ENCODE assay signal across 12 mouse cellular contexts in the genomic region with DNA sequence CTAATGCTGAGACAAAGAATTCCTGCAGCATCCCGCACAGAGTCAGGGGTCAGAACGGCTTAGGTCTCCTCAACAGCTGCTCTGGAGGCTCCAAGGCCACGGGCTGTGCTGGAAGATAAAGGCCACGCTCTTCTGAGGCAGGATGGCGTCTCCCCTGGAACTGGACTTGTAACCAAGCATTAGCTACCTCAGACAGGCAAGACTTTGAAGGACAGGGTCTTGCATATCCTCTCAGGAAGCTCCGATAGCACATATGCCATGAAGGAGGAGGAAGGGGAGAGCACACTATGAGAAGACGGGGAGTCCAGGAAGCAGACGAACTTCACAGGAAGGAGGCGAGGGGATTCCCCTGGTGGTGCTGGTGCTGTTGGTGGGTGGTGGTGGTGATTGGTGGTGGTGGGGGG. TPM values are rescaled to one million over a fixed set of nuclear protein-coding genes. Genes with fewer than 3 reads are reported as not detected.
A peak's percentile ranks its signal among the peaks of the same experiment; 100 is the strongest.
DNase-seq lines count a peak whose midpoint lies in the region; ATAC-seq lines count a peak whose summit lies in the region.
"Not testable (repeated sequence)": the region's sequence is repeated elsewhere in the genome, so short reads cannot be mapped to it uniquely, and the experiment has no call there.
"Had no signal": no experiment of that assay in that cellular context is flagged by ENCODE, and none has a peak within 500 bp of the region (broad histone marks: within the 10 kb centered on the region; RNA-seq: fewer than 3 reads in every experiment).

No protein-coding gene starts in this region.

- H3K4me3 ChIP-seq in brown adipose tissue, adult 24 weeks (ENCODE audit: insufficient read depth, low read depth, low read length); heart, embryonic 10.5 days; liver, embryonic 11.5 days (ENCODE audit: low read depth, low read length); liver, embryonic 15.5 days (replicated peaks); lung, embryonic 16.5 days (ENCODE audit: low read length): not testable (repeated sequence)

- H3K4me2 ChIP-seq in liver, embryonic 11.5 days; liver, embryonic 15.5 days; lung, embryonic 16.5 days (ENCODE audit: low read depth, low read length): not testable (repeated sequence)

- H3K27ac ChIP-seq in brown adipose tissue, adult 24 weeks (replicated peaks; ENCODE audit: low read depth, low read length): peak overlapping the region; percentile 79
- H3K27ac ChIP-seq in heart, embryonic 10.5 days: peak overlapping the region; percentile 44; the same call in 1 of the 2 replicates
- H3K27ac ChIP-seq in liver, embryonic 11.5 days (ENCODE audit: low read depth, low read length); liver, embryonic 15.5 days (replicated peaks); lung, embryonic 16.5 days (ENCODE audit: low read length): not testable (repeated sequence)

- not testable (repeated sequence) for H3K9ac ChIP-seq in liver, embryonic 11.5 days (ENCODE audit: low read depth, low read length); liver, embryonic 15.5 days; lung, embryonic 16.5 days (ENCODE audit: low read length)

- H3K27me3 ChIP-seq in heart, embryonic 10.5 days (ENCODE audit: insufficient read depth, poor library complexity, severe bottlenecking); liver, embryonic 11.5 days (replicated peaks; ENCODE audit: control insufficient read depth, insufficient read depth, low read length); liver, embryonic 15.5 days; lung, embryonic 16.5 days (ENCODE audit: control insufficient read depth, insufficient read depth, low read depth, low read length): not testable (repeated sequence)

- not testable (repeated sequence) for H3K36me3 ChIP-seq in heart, embryonic 10.5 days; liver, embryonic 11.5 days (ENCODE audit: control insufficient read depth, insufficient read depth, low read length); liver, embryonic 15.5 days (replicated peaks); lung, embryonic 16.5 days (ENCODE audit: control insufficient read depth, insufficient read depth, low read length)

- peak; percentile 4 to 48; a peak in 1 of 4 replicates for ATAC-seq in hematopoietic stem cell, adult 5-6 weeks (replicated peaks in 1 of 2; ENCODE audit: insufficient read depth in 1 of 2, low FRiP score in 2 of 2, low TSS enrichment in 1 of 2, low read depth in 1 of 2, poor library complexity in 2 of 2, severe bottlenecking in 2 of 2)
- ATAC-seq in liver, embryonic 11.5 days (replicated peaks; ENCODE audit: low FRiP score): peak; percentile 23; the same call in 1 of the 2 replicates
- ATAC-seq in liver, embryonic 15.5 days (ENCODE audit: insufficient read depth): peak; percentile 52; the same call in 1 of the 2 replicates
- peak; percentile 66 for ATAC-seq in lung, embryonic 16.5 days (ENCODE audit: low read depth)

- peaks cover 28% of the 10 kb centered on the region for H3K4me1 ChIP-seq in brown adipose tissue, adult 24 weeks (ENCODE audit: control insufficient read depth, insufficient read depth, insufficient read length, low read length)
- peaks cover 17% of the 10 kb centered on the region for H3K4me1 ChIP-seq in heart, embryonic 10.5 days
- not testable (repeated sequence) for H3K4me1 ChIP-seq in liver, embryonic 11.5 days (replicated peaks; ENCODE audit: control insufficient read depth, insufficient read depth, low read length); liver, embryonic 15.5 days (replicated peaks); lung, embryonic 16.5 days (replicated peaks; ENCODE audit: control insufficient read depth, insufficient read depth, low read length)

- WGBS in heart, embryonic 10.5 days: 24% methylated on average over 9 of the region's 9 CpGs
- WGBS in liver, embryonic 11.5 days: 37% methylated on average over 8 of the region's 9 CpGs
- 27% methylated on average over 9 of the region's 9 CpGs for WGBS in liver, embryonic 15.5 days (ENCODE audit: insufficient replicate concordance)
- whole genome bisulfite sequencing in lung, embryonic 16.5 days: 45% methylated on average over 8 of the region's 9 CpGs

- not testable (repeated sequence) for H3K9me3 ChIP-seq in heart, embryonic 10.5 days; liver, embryonic 11.5 days (ENCODE audit: control insufficient read depth, low read length); liver, embryonic 15.5 days (replicated peaks); lung, embryonic 16.5 days (ENCODE audit: control insufficient read depth, low read length)

- DNase-seq in CD4-positive, CD25-positive, alpha-beta regulatory T cell, adult 2 months (ENCODE audit: low read depth, low spot score): peak; percentile 61
- not testable (repeated sequence) for DNase-seq in heart, embryonic 10.5 days (ENCODE audit: low spot score); liver, embryonic 11.5 days (ENCODE audit: low spot score)
- peak; percentile 19 to 32 for DNase-seq in natural killer cell, adult 2 months (ENCODE audit: low spot score in 2 of 2)

RNA-seq across cellular contexts. Expression of gene Adora2a, which starts 37.2 kb away (rescaled TPM):
- polyA plus RNA-seq in brown adipose tissue, adult 24 weeks (2012; ENCODE audit: insufficient read depth, insufficient read length, missing spikeins): 3.8 and 5.0 TPM in 2 replicates
- 3.5 and 3.6 TPM in 2 replicates for polyA plus RNA-seq in heart, embryonic 10.5 days (2016; fragmentation: Nextera tagmentation; extraction: Ambion mirVana)
- 8.6 and 10.1 TPM in 2 replicates for total RNA-seq in hematopoietic stem cell, adult 5-6 weeks (2017)
- polyA plus RNA-seq in liver, embryonic 11.5 days (2014; fragmentation: Nextera tagmentation; extraction: Ambion mirVana): 5.1 and 6.0 TPM in 2 replicates
- 1.4 and 1.8 TPM in 2 replicates for polyA plus RNA-seq in liver, embryonic 15.5 days (2015; fragmentation: Nextera tagmentation; extraction: Ambion mirVana)
- 8.9 and 9.2 TPM in 2 replicates for polyA plus RNA-seq in lung, embryonic 16.5 days (2015; fragmentation: Nextera tagmentation; extraction: Ambion mirVana)

RNA-seq across cellular contexts. Expression of gene Upb1, which starts 47.1 kb away (rescaled TPM):
- 2.1 TPM in 1 of 2 replicates, not detected in the other for polyA plus RNA-seq in brown adipose tissue, adult 24 weeks (2012; ENCODE audit: insufficient read depth, insufficient read length, missing spikeins)
- 0.10 and 1.6 TPM in 2 replicates for polyA plus RNA-seq in heart, embryonic 10.5 days (2016; fragmentation: Nextera tagmentation; extraction: Ambion mirVana)
- 0.10 and 0.63 TPM in 2 replicates for total RNA-seq in hematopoietic stem cell, adult 5-6 weeks (2017)
- polyA plus RNA-seq in liver, embryonic 11.5 days (2014; fragmentation: Nextera tagmentation; extraction: Ambion mirVana): 5.5 and 5.7 TPM in 2 replicates
- polyA plus RNA-seq in liver, embryonic 15.5 days (2015; fragmentation: Nextera tagmentation; extraction: Ambion mirVana): 28.0 and 32.6 TPM in 2 replicates
- polyA plus RNA-seq in lung, embryonic 16.5 days (2015; fragmentation: Nextera tagmentation; extraction: Ambion mirVana): 0.44 and 1.6 TPM in 2 replicates
- total RNA-seq: gastrocnemius, postnatal 36 days had no signal
- polyA plus RNA-seq: forebrain, embryonic 11.5 days; hindbrain, embryonic 10.5 days; Patski had no signal
